Mouse (Mus musculus) midbrain, embryonic 10.5 days (tissue): ENCODE data around the gene Kpnb1. TPM values are rescaled to one million over a fixed set of nuclear protein-coding genes. Genes with fewer than 3 reads are reported as not detected.
"Not testable (repeated sequence)": the region's sequence is repeated elsewhere in the genome, so short reads cannot be mapped to it uniquely, and the experiment has no call there.

Source experiments
- DNase-seq: peaks from one replicate; pipeline ENCODE4 v3.0.0-alpha.2; 2017; ENCODE audit warnings: low spot score
- H3K27ac ChIP-seq: fragments of 300-500 bp; sonication (generic); replicated peaks from 2 replicates; pipeline ENCODE4 v1.5.1; 2016; ENCODE audit warnings: mild to moderate bottlenecking
- H3K27me3 ChIP-seq: fragments of 300-500 bp; sonication (generic); 2 replicates; pipeline ENCODE4 v1.6.1; 2016; ENCODE audit warnings: low read depth, mild to moderate bottlenecking; ENCODE audit not compliant: poor library complexity, severe bottlenecking
- H3K36me3 ChIP-seq: fragments of 300-500 bp; sonication (generic); 2 replicates; pipeline ENCODE4 v1.6.1; 2016; ENCODE audit warnings: mild to moderate bottlenecking, moderate library complexity
- H3K4me1 ChIP-seq: fragments of 300-500 bp; sonication (generic); 2 replicates; pipeline ENCODE4 v1.6.1; 2016
- H3K4me3 ChIP-seq: fragments of 300-500 bp; sonication (generic); 2 replicates; pipeline ENCODE4 v1.5.1; 2016; ENCODE audit warnings: mild to moderate bottlenecking, moderate library complexity
- H3K9me3 ChIP-seq: fragments of 300-500 bp; sonication (generic); replicated peaks from 2 replicates; pipeline ENCODE4 v1.6.1; 2016; ENCODE audit warnings: mild to moderate bottlenecking
- WGBS: fragments of 180-500 bp; shearing (Covaris S2); methylation state at CpG from one replicate; pipeline ENCODE4 v1.1.7; 2016; 5-methylcytosine and 5-hydroxymethylcytosine counted together
- polyA plus RNA-seq: library from polyadenylated mRNA; unstranded; fragments of >200 nt; fragmentation: Nextera tagmentation; extraction: Ambion mirVana; gene quantifications from 2 replicates; pipeline ENCODE4 v1.2.1, GENCODE M21; 2016

The Kpnb1 gene
- polyA plus RNA-seq, 1 experiment from 2014 or later, result 95.7 TPM

GRCm38 (mm10) chr11:97197021-97197420 is 9.3 kb upstream of the Kpnb1 start:
- DNase-seq, result no peak
- peaks cover 6% of the 10 kb centered on the region for H3K36me3 ChIP-seq
- no peak overlapping the region for H3K27ac ChIP-seq
- no peaks in the 10 kb centered on the region for H3K4me1 ChIP-seq
- no peak overlapping the region for H3K4me3 ChIP-seq
- WGBS, result 86% methylated on average over 8 of the region's 8 CpGs
- H3K9me3 ChIP-seq, result no peaks in the 10 kb centered on the region
- no peaks in the 10 kb centered on the region for H3K27me3 ChIP-seq

- H3K27ac ChIP-seq, result no peak overlapping the region
- WGBS, result 69% methylated on average over 12 of the region's 12 CpGs
- peaks cover 6% of the 10 kb centered on the region for H3K36me3 ChIP-seq
- no peak for DNase-seq
- no peaks in the 10 kb centered on the region for H3K27me3 ChIP-seq
- H3K9me3 ChIP-seq, result no peaks in the 10 kb centered on the region
- no peak overlapping the region for H3K4me3 ChIP-seq
- no peaks in the 10 kb centered on the region for H3K4me1 ChIP-seq
Observed at GRCm38 (mm10) chr11:97196541-97196940, 8.9 kb upstream of the Kpnb1 start.

GRCm38 (mm10) chr11:97192621-97192951 is 4.9 kb upstream of the Kpnb1 start:
- peaks cover 15% of the 10 kb centered on the region for H3K4me1 ChIP-seq
- no peak overlapping the region for H3K27ac ChIP-seq
- no peak for DNase-seq
- peaks cover 15% of the 10 kb centered on the region for H3K36me3 ChIP-seq
- H3K4me3 ChIP-seq, result no peak overlapping the region
- H3K9me3 ChIP-seq, result no peaks in the 10 kb centered on the region
- no peaks in the 10 kb centered on the region for H3K27me3 ChIP-seq

GRCm38 (mm10) chr11:97191915-97192620 is 4.4 kb upstream of the Kpnb1 start:
- Histone ChIP-seq H3K36me3 (peaks cover 15% of the 10 kb centered on the region), H3K27ac (no peak overlapping the region), H3K9me3 (no peaks in the 10 kb centered on the region), H3K27me3 (no peaks in the 10 kb centered on the region), H3K4me3 (no peak overlapping the region), H3K4me1 (peaks cover 15% of the 10 kb centered on the region)
- no peak for DNase-seq
- 79% methylated on average over 6 of the region's 6 CpGs for WGBS

GRCm38 (mm10) chr11:97190992-97191391 is 3.3 kb upstream of the Kpnb1 start:
- 92% methylated on average over 6 of the region's 6 CpGs for WGBS
- no peak overlapping the region for H3K27ac ChIP-seq
- no peaks in the 10 kb centered on the region for H3K9me3 ChIP-seq
- H3K36me3 ChIP-seq, result peaks cover 22% of the 10 kb centered on the region
- H3K27me3 ChIP-seq, result no peaks in the 10 kb centered on the region
- H3K4me1 ChIP-seq, result peaks cover 22% of the 10 kb centered on the region
- no peak overlapping the region for H3K4me3 ChIP-seq
- no peak for DNase-seq

- H3K27me3 ChIP-seq, H3K9me3 ChIP-seq, DNase-seq: not testable (repeated sequence)
- H3K4me1 ChIP-seq, result peaks cover 35% of the 10 kb centered on the region
- peak overlapping the region; percentile 97 for H3K4me3 ChIP-seq
- H3K36me3 ChIP-seq, result peaks cover 35% of the 10 kb centered on the region
- 89% methylated on average over 6 of the region's 6 CpGs for WGBS
- H3K27ac ChIP-seq, result peak overlapping the region; percentile 100
Observed at GRCm38 (mm10) chr11:97189645-97190044, 2.0 kb upstream of the Kpnb1 start.

- H3K9me3 ChIP-seq, result no peaks in the 10 kb centered on the region
- H3K27me3 ChIP-seq, result no peaks in the 10 kb centered on the region
- H3K27ac ChIP-seq, result peak overlapping the region; percentile 100
- H3K36me3 ChIP-seq, result peaks cover 35% of the 10 kb centered on the region
- 30% methylated on average over 3 of the region's 3 CpGs for WGBS
- H3K4me1 ChIP-seq, result peaks cover 40% of the 10 kb centered on the region
- H3K4me3 ChIP-seq, result peak overlapping the region; percentile 97
- DNase-seq, result no peak
Observed at GRCm38 (mm10) chr11:97189231-97189630, 1.6 kb upstream of the Kpnb1 start.

- WGBS, result 1% methylated on average over 15 of the region's 15 CpGs
- H3K36me3 ChIP-seq, result peaks cover 41% of the 10 kb centered on the region
- peak overlapping the region; percentile 100 for H3K27ac ChIP-seq
- peak overlapping the region; percentile 97 for H3K4me3 ChIP-seq
- H3K27me3 ChIP-seq, result no peaks in the 10 kb centered on the region
- peaks cover 44% of the 10 kb centered on the region for H3K4me1 ChIP-seq
- no peak for DNase-seq
- H3K9me3 ChIP-seq, result no peaks in the 10 kb centered on the region
Observed at GRCm38 (mm10) chr11:97188643-97188955, 918 bp upstream of the Kpnb1 start.

GRCm38 (mm10) chr11:97186947-97187763 is 526 bp downstream of the Kpnb1 start:
- peaks cover 55% of the 10 kb centered on the region for H3K36me3 ChIP-seq
- H3K4me3 ChIP-seq, result peak overlapping the region; percentile 97
- H3K4me1 ChIP-seq, result peaks cover 44% of the 10 kb centered on the region
- H3K27me3 ChIP-seq, result no peaks in the 10 kb centered on the region
- peak; percentile 98 for DNase-seq
- no peaks in the 10 kb centered on the region for H3K9me3 ChIP-seq
- WGBS, result under 1% methylated on average over 74 of the region's 74 CpGs
- peak overlapping the region; percentile 100 for H3K27ac ChIP-seq

GRCm38 (mm10) chr11:97185704-97186614 is 1.7 kb downstream of the Kpnb1 start:
- Histone ChIP-seq H3K36me3 (peaks cover 67% of the 10 kb centered on the region), H3K9me3 (no peaks in the 10 kb centered on the region), H3K27ac (peak overlapping the region; percentile 100), H3K4me3 (peak overlapping the region; percentile 97), H3K27me3 (no peaks in the 10 kb centered on the region), H3K4me1 (peaks cover 44% of the 10 kb centered on the region)
- no peak for DNase-seq
- WGBS, result 76% methylated on average over 5 of the region's 5 CpGs

- H3K36me3 ChIP-seq, result peaks cover 73% of the 10 kb centered on the region
- H3K27me3 ChIP-seq, result no peaks in the 10 kb centered on the region
- 83% methylated on average over 5 of the region's 5 CpGs for WGBS
- no peak overlapping the region for H3K27ac ChIP-seq
- H3K4me1 ChIP-seq, result peaks cover 44% of the 10 kb centered on the region
- no peak for DNase-seq
- no peaks in the 10 kb centered on the region for H3K9me3 ChIP-seq
- peak overlapping the region; percentile 97; the same call in 1 of the 2 replicates for H3K4me3 ChIP-seq
Observed at GRCm38 (mm10) chr11:97184875-97185274, 2.8 kb downstream of the Kpnb1 start.

GRCm38 (mm10) chr11:97182446-97182845 is 5.2 kb downstream of the Kpnb1 start:
- Histone ChIP-seq H3K9me3 (no peaks in the 10 kb centered on the region), H3K36me3 (peaks cover 93% of the 10 kb centered on the region), H3K27ac (no peak overlapping the region), H3K4me1 (peaks cover 29% of the 10 kb centered on the region), H3K4me3 (no peak overlapping the region), H3K27me3 (no peaks in the 10 kb centered on the region)
- DNase-seq, result no peak
- 98% methylated on average over 3 of the region's 3 CpGs for WGBS
